Mouse (Mus musculus) heart, embryonic 11.5 days (tissue): ENCODE measurements around the gene Zdhhc6. TPM values are rescaled to one million over a fixed set of nuclear protein-coding genes. Genes with fewer than 3 reads are reported as not detected.

ENCODE experiments used
- ATAC-seq: fragments of 200-750 bp; cut with Nextera tagmentation; replicated peaks from 2 replicates; pipeline ENCODE4 v1.8.0; 2017; ENCODE audit warnings: moderate library complexity; ENCODE audit not compliant: insufficient number of reproducible peaks, low FRiP score, low TSS enrichment
- H3K27ac ChIP-seq: fragments of 300-500 bp; sonication (generic); 2 replicates; pipeline ENCODE4 v1.5.1; 2014; ENCODE audit warnings: mild to moderate bottlenecking, low read depth, low read length
- H3K27me3 ChIP-seq: fragments of 300-500 bp; sonication (generic); 2 replicates; pipeline ENCODE4 v1.6.1; 2014; ENCODE audit warnings: mild to moderate bottlenecking, low read length, mixed read lengths; ENCODE audit not compliant: control insufficient read depth, insufficient read depth
- H3K36me3 ChIP-seq: fragments of 300-500 bp; sonication (generic); 2 replicates; pipeline ENCODE4 v1.6.1; 2014; ENCODE audit warnings: mild to moderate bottlenecking, low read length, moderate library complexity, mixed read lengths; ENCODE audit not compliant: control insufficient read depth, insufficient read depth
- H3K4me1 ChIP-seq: fragments of 300-500 bp; sonication (generic); 2 replicates; pipeline ENCODE4 v1.6.1; 2014; ENCODE audit warnings: low read length; ENCODE audit not compliant: control insufficient read depth, insufficient read depth
- H3K4me2 ChIP-seq: fragments of 300-500 bp; sonication (generic); 2 replicates; pipeline ENCODE4 v1.6.1; 2014; ENCODE audit warnings: mild to moderate bottlenecking, moderate library complexity
- H3K4me3 ChIP-seq: fragments of 300-500 bp; sonication (generic); 2 replicates; pipeline ENCODE4 v1.5.1; 2014; ENCODE audit warnings: low read depth, low read length
- H3K9ac ChIP-seq: fragments of 300-500 bp; sonication (generic); 2 replicates; pipeline ENCODE4 v1.6.1; 2014; ENCODE audit warnings: mild to moderate bottlenecking, low read depth, low read length, moderate library complexity
- H3K9me3 ChIP-seq: fragments of 300-500 bp; sonication (generic); replicated peaks from 2 replicates; pipeline ENCODE4 v1.6.1; 2016; ENCODE audit warnings: low read length; ENCODE audit not compliant: control insufficient read depth
- WGBS: fragments of 180-500 bp; shearing (Covaris S2); extraction: QIAGEN DNeasy Blood & Tissue Kit; methylation state at CpG from one replicate; pipeline ENCODE4 v1.1.7; 2014; ENCODE audit not compliant: insufficient replicate concordance; 5-methylcytosine and 5-hydroxymethylcytosine counted together
- polyA plus RNA-seq: library from polyadenylated mRNA; unstranded; fragments of >200 nt; fragmentation: Nextera tagmentation; extraction: Ambion mirVana; gene quantifications from 2 replicates; pipeline ENCODE4 v1.2.1, GENCODE M21; 2014

Gene Zdhhc6
- polyA plus RNA-seq, 1 experiment from 2014 or later, result 76.1 TPM

- WGBS, result 52% methylated on average over 2 of the region's 2 CpGs
These were observed 79.8 kb downstream of the Zdhhc6 start for GRCm38 (mm10) chr19:55236026-55236425.

GRCm38 (mm10) chr19:55232136-55232535 is 83.7 kb downstream of the Zdhhc6 start:
- Histone ChIP-seq H3K9me3 (no peaks in the 10 kb centered on the region), H3K9ac (no peak overlapping the region), H3K4me1 (peaks cover 4% of the 10 kb centered on the region; the same call in 1 of the 2 replicates), H3K4me2 (no peak overlapping the region), H3K27me3 (no peaks in the 10 kb centered on the region), H3K36me3 (no peaks in the 10 kb centered on the region), H3K27ac (no peak overlapping the region), H3K4me3 (no peak overlapping the region)
- WGBS, result 43% methylated on average over 8 of the region's 8 CpGs
- ATAC-seq, result no peak

More at GRCm38 (mm10) chr19:55236026-55236425, 79.8 kb downstream of the Zdhhc6 start:
- no peaks in the 10 kb centered on the region for H3K36me3 ChIP-seq
- no peak overlapping the region for H3K27ac ChIP-seq
- no peaks in the 10 kb centered on the region for H3K9me3 ChIP-seq
- H3K4me2 ChIP-seq, result no peak overlapping the region
- H3K27me3 ChIP-seq, result no peaks in the 10 kb centered on the region; the same call in 1 of the 2 replicates
- peaks cover 2% of the 10 kb centered on the region; the same call in 1 of the 2 replicates for H3K4me1 ChIP-seq
- H3K4me3 ChIP-seq, result no peak overlapping the region
- no peak overlapping the region for H3K9ac ChIP-seq
- ATAC-seq, result no peak

- ATAC-seq, result no peak; the same call in 1 of the 2 replicates
- no peak overlapping the region for H3K9ac ChIP-seq
- 76% methylated on average over 10 of the region's 10 CpGs for WGBS
- no peak overlapping the region for H3K4me2 ChIP-seq
- H3K9me3 ChIP-seq, result no peaks in the 10 kb centered on the region
- no peak overlapping the region for H3K4me3 ChIP-seq
- peaks cover 4% of the 10 kb centered on the region; the same call in 1 of the 2 replicates for H3K4me1 ChIP-seq
- no peaks in the 10 kb centered on the region for H3K36me3 ChIP-seq
- H3K27me3 ChIP-seq, result no peaks in the 10 kb centered on the region
- no peak overlapping the region for H3K27ac ChIP-seq
These were observed 84.8 kb downstream of the Zdhhc6 start for GRCm38 (mm10) chr19:55231081-55231480.

GRCm38 (mm10) chr19:55227135-55227534 is 88.7 kb downstream of the Zdhhc6 start:
- Histone ChIP-seq H3K4me1 (peaks cover 4% of the 10 kb centered on the region; the same call in 1 of the 2 replicates), H3K9me3 (no peaks in the 10 kb centered on the region), H3K9ac (no peak overlapping the region), H3K4me2 (no peak overlapping the region), H3K27ac (no peak overlapping the region), H3K36me3 (no peaks in the 10 kb centered on the region), H3K27me3 (no peaks in the 10 kb centered on the region), H3K4me3 (no peak overlapping the region)
- 72% methylated on average over 7 of the region's 7 CpGs for WGBS
- ATAC-seq, result no peak

GRCm38 (mm10) chr19:55226621-55227020 is 89.2 kb downstream of the Zdhhc6 start:
- Histone ChIP-seq H3K4me2 (no peak overlapping the region), H3K4me1 (peaks cover 4% of the 10 kb centered on the region; the same call in 1 of the 2 replicates), H3K9me3 (no peaks in the 10 kb centered on the region), H3K27ac (no peak overlapping the region), H3K9ac (no peak overlapping the region), H3K27me3 (no peaks in the 10 kb centered on the region), H3K36me3 (no peaks in the 10 kb centered on the region), H3K4me3 (no peak overlapping the region)
- no peak for ATAC-seq
- WGBS, result 70% methylated on average over 5 of the region's 5 CpGs

- peaks cover 5% of the 10 kb centered on the region; the same call in 1 of the 2 replicates for H3K4me1 ChIP-seq
- WGBS, result 84% methylated on average over 9 of the region's 9 CpGs
- no peak overlapping the region for H3K27ac ChIP-seq
- no peaks in the 10 kb centered on the region for H3K9me3 ChIP-seq
- H3K9ac ChIP-seq, result no peak overlapping the region
- H3K36me3 ChIP-seq, result no peaks in the 10 kb centered on the region
- no peaks in the 10 kb centered on the region for H3K27me3 ChIP-seq
- no peak for ATAC-seq
- H3K4me2 ChIP-seq, result no peak overlapping the region
- no peak overlapping the region for H3K4me3 ChIP-seq
These were observed 93.6 kb downstream of the Zdhhc6 start for GRCm38 (mm10) chr19:55222268-55222667.

Other genes with a start within 250 kb of the Zdhhc6 start
- gene Gpam, start 188.8 kb downstream of the Zdhhc6 start, polyA plus RNA-seq, result 9.9 and 11.0 TPM in 2 replicates
- gene Tectb, start 135.3 kb downstream of the Zdhhc6 start, polyA plus RNA-seq, result not detected in 2 replicates
- not detected in 2 replicates for gene Gucy2g, start 74.8 kb downstream of the Zdhhc6 start, polyA plus RNA-seq
- 28.6 and 35.8 TPM in 2 replicates for gene Acsl5, start 64.1 kb downstream of the Zdhhc6 start, polyA plus RNA-seq
- 17.5 and 19.0 TPM in 2 replicates for gene Vti1a, start 263 bp upstream of the Zdhhc6 start, polyA plus RNA-seq